Mouse (Mus musculus): ENCODE data around the gene Efnb1.
"Not testable (repeated sequence)": the region's sequence is repeated elsewhere in the genome, so short reads cannot be mapped to it uniquely, and the experiment has no call there.

Gene Efnb1

GRCm38 (mm10) chrX:99135523-99136258, at the start of gene Efnb1:
Efnb1 (plus strand) TSS chrX:99136130.
- DNase-seq: peak; percentile 86

GRCm38 (mm10) chrX:99092704-99093103, 43.2 kb upstream of the Efnb1 start:
- no peak for DNase-seq

GRCm38 (mm10) chrX:99111088-99111724, 24.7 kb upstream of the Efnb1 start:
- DNase-seq: not testable (repeated sequence)

GRCm38 (mm10) chrX:99119510-99119909, 16.4 kb upstream of the Efnb1 start:
- DNase-seq: no peak

- peak; percentile 70 for DNase-seq
Observed at GRCm38 (mm10) chrX:99130059-99130458, 5.9 kb upstream of the Efnb1 start.

GRCm38 (mm10) chrX:99132573-99132972, 3.4 kb upstream of the Efnb1 start:
- no peak for DNase-seq

GRCm38 (mm10) chrX:99134891-99135290, 1.0 kb upstream of the Efnb1 start:
- peak; percentile 79 for DNase-seq

- peak; percentile 40 for DNase-seq
Observed at GRCm38 (mm10) chrX:99136431-99136966, 569 bp downstream of the Efnb1 start.

- DNase-seq: no peak
Observed at GRCm38 (mm10) chrX:99137143-99137870, 1.4 kb downstream of the Efnb1 start.

GRCm38 (mm10) chrX:99137928-99138740, 2.2 kb downstream of the Efnb1 start:
- no peak for DNase-seq

GRCm38 (mm10) chrX:99141079-99141478, 5.1 kb downstream of the Efnb1 start:
- no peak for DNase-seq

- no peak for DNase-seq
Observed at GRCm38 (mm10) chrX:99141900-99142299, 6.0 kb downstream of the Efnb1 start.

GRCm38 (mm10) chrX:99145561-99145960, 9.6 kb downstream of the Efnb1 start:
- no peak for DNase-seq

GRCm38 (mm10) chrX:99148061-99148905, 12.4 kb downstream of the Efnb1 start:
- no peak for DNase-seq

- no peak for DNase-seq
Observed at GRCm38 (mm10) chrX:99149047-99149446, 13.1 kb downstream of the Efnb1 start.

GRCm38 (mm10) chrX:99149900-99150299, 14.0 kb downstream of the Efnb1 start:
- DNase-seq: no peak

GRCm38 (mm10) chrX:99150712-99151111, 14.8 kb downstream of the Efnb1 start:
- DNase-seq: no peak

GRCm38 (mm10) chrX:99151434-99151833, 15.5 kb downstream of the Efnb1 start:
- DNase-seq: no peak

GRCm38 (mm10) chrX:99152141-99152540, 16.2 kb downstream of the Efnb1 start:
- DNase-seq: no peak

- DNase-seq: no peak
Observed at GRCm38 (mm10) chrX:99152566-99153265, 16.8 kb downstream of the Efnb1 start.

GRCm38 (mm10) chrX:99153266-99153646, 17.3 kb downstream of the Efnb1 start:
- no peak for DNase-seq
